Mouse (Mus musculus) thymus, postnatal 10 days (tissue): ENCODE measurements at regions not wholly inside any gene's neighbourhood (a gene's known extent, or its start where the extent isn't known, plus 50 kb on each side); places are given as distances from the start of the nearest gene placed in this dataset.
"Not testable (repeated sequence)": the region's sequence is repeated elsewhere in the genome, so short reads cannot be mapped to it uniquely, and the experiment has no call there.

ENCODE experiments used
- DNase-seq, 2 experiments: peaks; one replicate each; pipeline ENCODE4 v3.0.0; 2021; ENCODE audit warnings: low spot score in 2 of 2

GRCm38 (mm10) chr9:116426269-116426999 is 251.3 kb upstream of the Tgfbr2 start:
- DNase-seq: peak; percentile 36 to 81

GRCm38 (mm10) chr9:116425400-116425799 is 250.2 kb upstream of the Tgfbr2 start:
- not testable (repeated sequence) for DNase-seq

- DNase-seq: no peak
Measured at GRCm38 (mm10) chr9:116415021-116415420, 239.9 kb upstream of the Tgfbr2 start.

- DNase-seq: no peak
Measured at GRCm38 (mm10) chr9:116411067-116411466, 235.9 kb upstream of the Tgfbr2 start.

- DNase-seq: no peak
Measured at GRCm38 (mm10) chr9:116410461-116410860, 235.3 kb upstream of the Tgfbr2 start.

GRCm38 (mm10) chr9:116408116-116408515 is 233.0 kb upstream of the Tgfbr2 start:
- DNase-seq: no peak

GRCm38 (mm10) chr9:116405051-116405450 is 229.9 kb upstream of the Tgfbr2 start:
- DNase-seq: no peak

- DNase-seq: no peak
Measured at GRCm38 (mm10) chr9:116401821-116402220, 226.7 kb upstream of the Tgfbr2 start.

- DNase-seq: no peak
Measured at GRCm38 (mm10) chr9:116400270-116400669, 225.1 kb upstream of the Tgfbr2 start.

GRCm38 (mm10) chr9:116399296-116399695 is 224.1 kb upstream of the Tgfbr2 start:
- no peak for DNase-seq

GRCm38 (mm10) chr9:116392258-116392657 is 217.1 kb upstream of the Tgfbr2 start:
- DNase-seq: no peak

GRCm38 (mm10) chr9:116389781-116390180 is 214.6 kb upstream of the Tgfbr2 start:
- DNase-seq: no peak

GRCm38 (mm10) chr9:116388863-116389262 is 213.7 kb upstream of the Tgfbr2 start:
- no peak for DNase-seq

- DNase-seq: no peak
Measured at GRCm38 (mm10) chr9:116388025-116388424, 212.9 kb upstream of the Tgfbr2 start.

GRCm38 (mm10) chr9:116384176-116385076 is 209.3 kb upstream of the Tgfbr2 start:
- DNase-seq: peak; percentile 95 to 97

- peak; percentile 36 to 49 for DNase-seq
Measured at GRCm38 (mm10) chr9:116383411-116384101, 208.4 kb upstream of the Tgfbr2 start.

GRCm38 (mm10) chr9:116377706-116378105 is 202.5 kb upstream of the Tgfbr2 start:
- DNase-seq: no peak

- no peak for DNase-seq
Measured at GRCm38 (mm10) chr9:116375658-116376357, 200.6 kb upstream of the Tgfbr2 start.

GRCm38 (mm10) chr9:116374343-116374742 is 199.2 kb upstream of the Tgfbr2 start:
- no peak for DNase-seq

GRCm38 (mm10) chr9:116373396-116373795 is 198.2 kb upstream of the Tgfbr2 start:
- no peak for DNase-seq

- DNase-seq: no peak
Measured at GRCm38 (mm10) chr9:116369059-116369718, 194.0 kb upstream of the Tgfbr2 start.
